Mouse (Mus musculus) erythroblast, embryonic 14.5 days (primary cell): ENCODE results near the gene Serinc4.

ENCODE experiments used
- GATA1 ChIP-seq: IDR thresholded peaks from 2 replicates; pipeline ENCODE4 v1.6.1; 2012; ENCODE audit warnings: low read length, inconsistent platforms, mixed read lengths
- TAL1 ChIP-seq: IDR thresholded peaks from 3 replicates; pipeline ENCODE4 v1.6.1; 2012; ENCODE audit warnings: low read length, inconsistent platforms, mixed read lengths

DNA sequence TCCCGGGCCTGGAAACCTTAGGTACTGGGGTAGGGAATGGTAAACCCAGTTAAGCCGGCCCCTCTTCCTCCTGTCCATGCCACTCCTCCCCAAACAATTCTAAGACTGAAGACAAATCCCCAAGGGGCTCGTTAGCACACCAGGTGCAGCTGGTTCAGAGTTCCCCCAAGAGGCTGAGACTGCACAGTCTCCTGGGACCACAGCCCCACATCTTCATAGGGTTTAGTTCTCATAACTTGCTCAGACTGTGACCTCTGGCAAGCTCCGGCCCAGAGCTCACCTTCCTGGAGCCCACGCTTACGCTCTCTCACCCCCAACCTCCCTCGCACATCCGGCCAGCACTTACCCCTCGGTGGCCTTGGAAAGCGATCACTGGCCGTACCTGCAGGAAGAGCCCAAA lies 14.8 kb downstream of the Serinc4 start:
- TF ChIP-seq GATA1 (no peak), TAL1 (no peak)
